Mouse (Mus musculus): ENCODE measurements around the gene Slc9c1.
"Not testable (repeated sequence)": the region's sequence is repeated elsewhere in the genome, so short reads cannot be mapped to it uniquely, and the experiment has no call there.

Slc9c1 gene

GRCm38 (mm10) chr16:45535009-45535408, at the start of gene Slc9c1:
Gene Slc9c1, plus strand, starts transcription at chr16:45535309.
- DNase-seq = no peak

DNA sequence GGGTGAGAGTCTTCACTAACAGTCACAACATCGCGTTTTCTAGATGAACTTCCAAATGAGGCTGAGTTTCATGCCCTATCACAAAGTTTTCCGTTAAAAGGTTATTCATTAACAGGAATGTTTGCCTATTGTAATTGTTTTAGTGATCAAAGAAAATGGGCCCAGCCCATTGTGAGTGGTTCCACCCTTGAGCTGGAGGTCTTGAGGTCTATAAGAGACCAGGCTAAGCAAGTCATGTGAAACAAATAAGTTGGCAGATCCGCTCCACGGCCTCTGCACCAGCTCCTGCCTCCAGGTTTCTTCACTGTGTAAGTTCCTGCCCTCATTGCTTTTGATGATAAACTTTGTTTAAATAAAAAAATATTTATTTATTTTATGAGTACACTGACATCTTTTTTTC, 42.2 kb upstream of the Slc9c1 start, which contains the start of gene Gm609:
Gene Gm609 (minus strand): TSS at position 43 of the 400 bp plus-strand sequence.
- DNase-seq = no peak

- no peak for DNase-seq
Observed at GRCm38 (mm10) chr16:45495326-45495725, 39.8 kb upstream of the Slc9c1 start.

GRCm38 (mm10) chr16:45525551-45525950, 9.6 kb upstream of the Slc9c1 start:
- DNase-seq = no peak

DNA sequence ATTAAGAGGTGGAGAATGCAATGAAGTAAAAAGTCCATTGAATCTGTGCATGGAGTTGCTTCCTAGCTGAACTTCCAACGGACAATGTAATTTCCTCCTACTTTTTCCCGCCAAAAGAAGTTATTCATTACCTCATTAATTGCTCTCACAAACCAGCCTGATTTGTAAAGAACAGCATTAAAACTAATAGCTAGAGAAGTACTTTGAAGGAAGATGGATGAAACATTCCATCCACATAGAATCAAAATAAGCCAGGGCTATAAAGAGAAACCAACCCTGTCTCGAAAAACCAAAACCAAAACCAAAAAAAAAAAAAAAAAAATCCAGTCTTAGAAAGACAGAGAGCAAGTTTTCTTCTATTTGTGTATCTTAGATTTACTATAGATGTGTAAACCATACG, 3.2 kb upstream of the Slc9c1 start, which contains the start of gene Gm17783:
Gene Gm17783 (minus strand): TSS at position 101 of the 400 bp plus-strand sequence.
- no peak for DNase-seq

DNA sequence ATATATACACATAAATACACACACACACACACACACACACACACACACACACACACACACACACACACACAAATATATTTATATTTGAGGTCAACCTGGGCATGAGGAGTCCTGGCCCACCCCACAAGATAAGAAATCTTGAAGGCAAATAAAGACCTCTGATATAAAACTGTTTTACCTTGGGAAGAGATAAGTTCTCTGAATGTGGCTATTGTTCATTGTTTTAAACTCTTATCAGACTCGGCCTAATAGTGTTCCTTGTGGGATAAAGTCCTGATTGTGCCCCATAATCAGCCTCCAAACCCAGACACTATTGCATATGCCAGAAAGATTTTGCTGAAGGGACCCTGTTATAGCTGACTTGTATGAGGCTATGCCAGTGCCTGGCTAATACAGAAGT, 3.2 kb downstream of the Slc9c1 start:
- DNase-seq = not testable (repeated sequence)

- DNase-seq = no peak
Observed at GRCm38 (mm10) chr16:45542108-45542507, 7.0 kb downstream of the Slc9c1 start.

DNA sequence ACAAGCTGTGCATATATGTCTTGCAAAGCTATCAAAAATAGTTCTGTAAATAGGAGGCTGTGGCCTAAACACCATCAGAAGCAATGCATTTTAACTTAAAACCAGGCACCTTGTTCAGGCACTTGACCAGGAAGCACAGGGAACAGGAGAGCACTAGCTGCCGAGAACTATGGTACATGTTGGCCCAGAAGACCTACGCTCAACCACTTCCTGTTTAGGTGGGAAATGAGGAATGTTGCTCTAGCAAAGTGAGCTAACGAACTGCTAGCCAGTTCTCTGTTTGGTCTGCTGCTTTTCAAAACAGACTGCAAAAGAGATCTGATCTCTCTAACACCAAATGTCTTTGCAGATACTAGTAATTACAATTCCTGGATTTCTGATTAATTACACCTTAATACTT, 9.2 kb downstream of the Slc9c1 start:
- no peak for DNase-seq

GRCm38 (mm10) chr16:45547982-45548381, 12.9 kb downstream of the Slc9c1 start:
- no peak for DNase-seq

- DNase-seq = no peak
Observed at GRCm38 (mm10) chr16:45551579-45551978, 16.5 kb downstream of the Slc9c1 start.

DNA sequence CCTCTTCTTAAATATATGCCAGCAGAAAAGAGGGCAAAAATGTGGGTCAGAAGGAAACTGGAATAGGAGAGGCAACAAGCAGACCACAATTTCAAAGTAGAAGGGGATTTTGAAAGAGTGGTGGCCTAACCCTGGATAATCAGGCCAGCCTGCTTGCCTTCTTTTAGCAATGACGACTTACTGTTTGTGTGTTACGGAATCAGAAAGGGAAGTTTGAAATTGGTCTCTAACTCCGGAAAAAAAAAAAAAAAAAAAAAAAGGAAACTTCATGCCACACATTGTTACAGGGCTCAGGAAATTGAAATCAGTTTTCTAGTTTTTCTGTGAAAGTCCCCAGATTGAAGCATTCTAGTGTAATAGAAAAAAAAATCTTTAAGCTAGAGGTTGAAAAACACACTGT, 26.6 kb downstream of the Slc9c1 start:
- DNase-seq = no peak

GRCm38 (mm10) chr16:45572307-45572706, 37.2 kb downstream of the Slc9c1 start:
- no peak for DNase-seq

DNA sequence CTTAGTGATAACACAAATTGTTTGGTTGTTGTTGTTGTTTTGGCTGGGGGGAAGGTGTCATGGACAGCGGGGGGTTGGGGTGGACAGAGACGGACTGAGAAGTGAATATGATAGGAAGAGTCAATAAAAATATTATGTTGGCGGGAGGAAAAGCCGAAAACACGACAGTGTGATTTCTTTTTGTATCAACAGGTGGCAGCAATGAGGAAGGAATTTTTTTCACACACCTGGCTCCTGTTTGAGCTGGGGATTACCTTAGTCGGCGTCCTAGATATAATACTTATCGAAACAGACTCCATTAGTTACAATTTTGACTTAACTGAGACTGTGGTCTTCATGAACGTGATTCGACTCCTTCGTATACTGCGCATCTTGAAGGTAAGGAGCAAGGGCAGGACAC, 44.8 kb downstream of the Slc9c1 start:
- DNase-seq = no peak

DNA sequence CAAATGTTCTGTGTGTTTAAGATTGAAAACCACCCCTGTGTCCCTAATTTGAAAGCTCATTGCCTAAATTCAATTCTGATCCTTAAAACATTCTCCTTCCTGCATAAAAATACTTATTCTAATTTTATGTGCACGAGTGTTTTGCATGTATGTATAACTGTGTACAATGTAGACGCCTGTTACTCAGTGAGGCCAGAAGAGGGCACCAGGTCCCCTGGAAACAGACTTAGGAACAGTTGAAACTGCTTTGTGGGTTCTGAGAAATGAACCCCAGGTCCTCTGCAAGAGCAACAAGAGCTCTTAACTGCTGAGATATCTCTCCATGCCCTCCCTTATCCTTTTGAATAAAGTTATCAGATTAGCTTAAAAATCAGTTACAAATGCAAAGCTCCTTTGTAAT, 47.4 kb downstream of the Slc9c1 start:
- peak; percentile 34 for DNase-seq

GRCm38 (mm10) chr16:45593656-45594055, 58.5 kb downstream of the Slc9c1 start:
- DNase-seq = no peak

- no peak for DNase-seq
Observed at GRCm38 (mm10) chr16:45595494-45595893, 60.4 kb downstream of the Slc9c1 start.

DNA sequence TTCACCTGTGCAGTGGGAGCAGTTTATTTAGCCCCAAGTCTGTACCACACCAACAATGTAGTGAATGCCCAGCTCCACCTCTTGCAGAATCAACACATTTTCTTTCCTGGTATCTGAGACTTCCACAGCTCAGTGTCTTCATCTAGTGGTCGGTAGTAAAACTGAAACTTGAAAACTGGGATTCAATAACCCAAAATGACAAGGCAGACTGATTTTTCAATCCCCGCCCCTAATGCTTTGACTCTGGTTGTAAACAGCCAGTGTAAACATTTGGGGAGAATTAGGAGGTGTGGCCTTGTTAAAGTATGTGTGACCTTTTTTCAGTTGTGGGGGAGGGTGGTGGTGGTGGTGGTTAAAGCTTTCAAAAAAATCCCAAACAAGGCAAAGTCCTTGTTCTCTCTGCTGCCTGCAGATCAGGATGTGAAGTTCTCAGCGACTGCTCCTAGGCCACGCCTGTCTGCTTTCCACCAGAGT, 73.4 kb downstream of the Slc9c1 start:
- DNase-seq = peak; percentile 34

DNA sequence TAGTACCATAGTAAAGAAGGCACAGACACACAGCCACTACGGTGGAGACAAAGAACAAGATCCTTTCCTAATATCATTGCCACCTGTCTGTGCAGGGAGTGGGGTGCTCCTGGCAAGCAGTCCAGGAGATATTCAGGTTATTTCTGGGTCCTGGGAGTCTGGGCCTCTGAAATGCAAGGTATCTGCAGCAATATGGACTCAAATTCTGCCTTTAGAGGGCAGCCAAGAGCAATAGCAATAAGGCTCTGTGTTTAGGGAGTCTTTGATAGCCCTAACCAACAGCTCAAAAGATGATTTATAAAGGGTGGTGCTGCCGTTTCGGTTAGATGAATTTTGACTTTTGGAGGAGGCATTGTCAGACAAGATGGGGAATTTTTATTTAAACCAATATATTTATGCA, 74.2 kb downstream of the Slc9c1 start:
- peak; percentile 44 for DNase-seq

- no peak for DNase-seq
Observed at GRCm38 (mm10) chr16:45610267-45610666, 75.2 kb downstream of the Slc9c1 start, which contains the start of gene Gcsam. Gene Gcsam, plus strand, starts transcription at chr16:45610380.

- no peak for DNase-seq
Observed at GRCm38 (mm10) chr16:45613247-45613646, 78.1 kb downstream of the Slc9c1 start.

DNA sequence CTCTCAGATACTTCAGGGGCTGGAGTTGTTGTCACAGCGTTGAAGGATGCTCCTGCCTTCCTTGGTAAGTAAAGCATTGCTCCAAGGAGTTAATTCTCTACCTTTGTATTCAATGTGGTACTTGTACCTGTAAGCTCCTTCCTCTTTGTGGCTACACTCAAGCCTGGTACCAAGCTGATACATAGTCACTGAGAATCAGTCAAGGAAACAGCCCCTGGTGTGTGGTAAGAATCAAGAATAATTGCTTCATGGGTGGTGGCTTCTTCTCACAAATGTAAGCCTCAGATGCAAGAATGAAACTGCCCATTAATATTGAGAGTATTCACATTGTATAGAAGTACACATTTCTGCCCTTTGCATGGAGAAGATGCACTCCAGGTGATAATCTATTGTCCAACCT, 80.8 kb downstream of the Slc9c1 start:
- DNase-seq = no peak

- no peak for DNase-seq
Observed at GRCm38 (mm10) chr16:45619751-45620375, 84.8 kb downstream of the Slc9c1 start.

- no peak for DNase-seq
Observed at GRCm38 (mm10) chr16:45623230-45623629, 88.1 kb downstream of the Slc9c1 start.

- DNase-seq = no peak
Observed at GRCm38 (mm10) chr16:45624791-45625190, 89.7 kb downstream of the Slc9c1 start.

DNA sequence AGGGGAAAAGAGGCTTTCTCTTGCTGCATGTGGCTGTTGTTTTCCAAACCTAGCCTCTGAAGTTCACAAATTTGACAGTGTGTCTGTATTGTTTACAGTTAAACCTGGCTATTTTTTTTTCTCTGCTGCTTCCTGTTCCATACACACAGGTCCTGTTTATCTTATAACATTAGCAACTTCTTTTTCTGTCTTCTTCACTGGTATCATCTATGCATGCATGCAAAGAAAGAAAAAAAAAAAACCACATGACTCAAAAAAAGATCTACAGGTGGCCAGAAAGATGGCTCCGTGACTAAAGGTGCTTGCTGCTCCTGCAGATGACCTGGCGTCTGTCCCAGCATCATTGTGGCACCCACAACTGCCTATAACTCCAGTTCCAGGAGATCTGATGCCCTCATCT, 90.2 kb downstream of the Slc9c1 start:
- no peak for DNase-seq

Data from kidney, postnatal 10 days (tissue).